Mouse (Mus musculus) embryonic facial prominence, embryonic 10.5 days (tissue): Measurements from ENCODE around the gene Cldn7. TPM values are rescaled to one million over a fixed set of nuclear protein-coding genes. Genes with fewer than 3 reads are reported as not detected.
"Not testable (repeated sequence)": the region's sequence is repeated elsewhere in the genome, so short reads cannot be mapped to it uniquely, and the experiment has no call there.

Experiments used
- DNase-seq: peaks from one replicate; pipeline ENCODE4 v3.0.0-alpha.2; 2017; ENCODE audit warnings: low spot score
- H3K27ac ChIP-seq: fragments of 300-500 bp; sonication (generic); replicated peaks from 2 replicates; pipeline ENCODE4 v1.5.1; 2016; ENCODE audit warnings: mild to moderate bottlenecking
- H3K27me3 ChIP-seq: fragments of 300-500 bp; sonication (generic); replicated peaks from 2 replicates; pipeline ENCODE4 v1.6.1; 2016; ENCODE audit warnings: low read depth, mild to moderate bottlenecking; ENCODE audit not compliant: poor library complexity, severe bottlenecking
- H3K36me3 ChIP-seq: fragments of 300-500 bp; sonication (generic); replicated peaks from 2 replicates; pipeline ENCODE4 v1.6.1; 2016; ENCODE audit warnings: mild to moderate bottlenecking, moderate library complexity
- H3K4me1 ChIP-seq: fragments of 300-500 bp; sonication (generic); 2 replicates; pipeline ENCODE4 v1.6.1; 2016
- H3K4me3 ChIP-seq: fragments of 300-500 bp; sonication (generic); 2 replicates; pipeline ENCODE4 v1.5.1; 2016; ENCODE audit warnings: mild to moderate bottlenecking, moderate library complexity
- H3K9me3 ChIP-seq: fragments of 300-500 bp; sonication (generic); 2 replicates; pipeline ENCODE4 v1.6.1; 2016; ENCODE audit warnings: mild to moderate bottlenecking
- WGBS: fragments of 180-500 bp; shearing (Covaris S2); methylation state at CpG from one replicate; pipeline ENCODE4 v1.1.7; 2016; 5-methylcytosine and 5-hydroxymethylcytosine counted together
- microRNA counts: library from miRNA; unstranded; fragments of <30 nt; microRNA quantifications from one replicate; lab custom pipeline; 2017
- microRNA-seq: library from miRNA; unstranded; fragments of <30 nt; microRNA quantifications from one replicate; pipeline ENCODE4, GENCODE M21; 2017
- polyA plus RNA-seq: library from polyadenylated mRNA; unstranded; fragments of >200 nt; fragmentation: Nextera tagmentation; extraction: Ambion mirVana; gene quantifications from 2 replicates; pipeline ENCODE4 v1.2.1, GENCODE M21; 2016

Cldn7 gene
- polyA plus RNA-seq, 1 experiment from 2014 or later: 56.4 TPM

DNA sequence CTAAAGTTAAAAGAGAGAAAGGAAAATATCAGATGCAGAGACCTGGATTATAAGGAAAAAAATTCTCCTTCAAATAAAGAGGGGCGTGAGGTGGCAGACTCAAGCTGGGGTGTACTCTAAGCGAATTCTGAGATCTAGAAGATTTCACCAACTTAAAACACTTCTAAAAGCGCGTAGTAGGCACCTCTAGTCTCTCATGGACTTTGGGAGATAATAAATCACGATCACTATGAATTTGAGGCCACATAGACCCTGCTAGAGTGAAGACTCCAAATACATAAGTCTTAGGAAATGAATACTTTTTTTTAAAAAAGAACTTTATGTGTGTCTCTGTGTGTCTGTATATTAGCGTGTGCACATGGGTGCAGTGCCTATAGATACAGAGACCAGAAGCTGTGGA is 51.1 kb downstream of the Cldn7 start:
- Histone ChIP-seq H3K9me3 (no peaks in the 10 kb centered on the region), H3K27me3 (no peaks in the 10 kb centered on the region), H3K27ac (peak overlapping the region; percentile 81), H3K4me1 (peaks cover 70% of the 10 kb centered on the region), H3K36me3 (peaks cover 39% of the 10 kb centered on the region), H3K4me3 (peak overlapping the region; percentile 67)
- WGBS: 70% methylated on average over 6 of the region's 6 CpGs
- no peak for DNase-seq

DNA sequence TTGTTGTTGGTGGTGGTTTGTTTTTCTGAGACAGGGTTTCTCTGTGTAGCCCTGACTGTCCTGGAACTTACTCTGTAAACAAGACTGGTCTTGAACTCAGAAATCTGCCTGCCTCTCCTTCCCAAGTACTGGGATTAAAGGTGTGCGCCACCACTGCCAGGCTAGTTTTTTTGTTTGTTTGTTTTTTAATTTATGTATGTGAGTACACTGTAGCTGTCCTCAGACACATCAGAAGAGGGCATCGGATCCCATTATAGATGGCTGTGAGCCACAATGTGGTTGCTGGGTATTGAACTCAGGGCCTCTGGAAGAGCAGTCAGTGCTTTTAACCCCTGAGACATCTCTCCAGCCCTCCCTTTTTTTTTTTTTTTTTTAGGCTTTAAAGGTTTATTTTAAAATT is 51.6 kb downstream of the Cldn7 start:
- H3K4me1 ChIP-seq: peaks cover 74% of the 10 kb centered on the region
- not testable (repeated sequence) for H3K9me3 ChIP-seq, H3K27me3 ChIP-seq, H3K4me3 ChIP-seq, DNase-seq, H3K27ac ChIP-seq
- 86% methylated on average over 2 of the region's 2 CpGs for WGBS
- H3K36me3 ChIP-seq: peaks cover 34% of the 10 kb centered on the region

DNA sequence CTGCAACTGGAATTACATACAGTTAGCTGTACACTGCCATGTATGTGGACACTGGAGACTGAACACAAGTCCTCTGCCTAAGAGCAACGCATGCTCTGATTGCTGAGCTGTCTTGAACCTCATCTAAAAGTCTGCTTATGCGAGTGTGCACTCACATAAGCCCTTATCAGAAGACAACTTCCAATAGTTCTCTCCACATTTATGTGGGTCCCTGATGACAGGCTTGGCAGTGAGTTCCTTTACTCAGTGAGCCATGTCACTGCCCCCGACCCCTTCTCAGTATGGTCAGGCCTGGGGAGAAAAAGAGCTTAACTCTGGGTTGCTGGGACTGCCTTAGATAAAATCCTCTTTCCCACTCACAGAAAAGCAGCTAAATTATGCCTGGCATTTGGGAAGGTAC is 52.1 kb downstream of the Cldn7 start, which contains the start of gene Dlg4:
TSS of gene Dlg4 (plus strand) at position 274 of the 400 bp plus-strand sequence.
- Histone ChIP-seq H3K27me3 (no peaks in the 10 kb centered on the region), H3K27ac (peak within 1 kb of the TSS; percentile 97), H3K4me3 (peak within 1 kb of the TSS; percentile 86), H3K36me3 (peaks cover 29% of the 10 kb centered on the region), H3K9me3 (no peaks in the 10 kb centered on the region), H3K4me1 (peaks cover 79% of the 10 kb centered on the region)
- 72% methylated on average over 3 of the region's 3 CpGs for WGBS
- no peak for DNase-seq

DNA sequence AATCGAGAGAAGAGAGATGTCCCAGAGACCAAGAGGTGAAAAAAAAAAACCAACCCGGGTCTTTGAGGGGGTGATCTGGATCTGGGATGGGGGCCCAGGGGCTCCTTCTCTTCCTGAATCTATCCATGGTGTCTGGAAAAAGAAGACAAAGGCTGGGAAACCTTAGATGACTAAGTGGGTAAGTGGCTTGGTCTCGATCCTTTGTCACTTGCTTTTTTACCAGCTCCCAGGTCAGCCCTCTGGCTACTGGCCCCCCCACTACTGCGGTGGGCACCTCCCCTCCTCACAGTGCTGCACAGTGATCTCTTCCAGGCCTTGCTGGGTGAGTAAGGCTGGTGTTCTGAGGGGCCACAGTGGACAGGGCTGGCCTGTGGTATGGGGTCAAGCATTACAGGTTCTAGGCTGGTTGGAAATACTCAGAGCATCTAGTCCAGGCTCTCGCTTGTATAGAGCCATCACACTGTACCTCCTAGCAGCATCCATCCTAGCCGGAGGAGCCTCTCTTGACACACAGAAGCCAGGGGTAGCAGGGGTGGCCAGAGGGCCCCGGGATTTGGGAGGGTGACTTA is 52.7 kb downstream of the Cldn7 start:
- DNase-seq: no peak
- no peaks in the 10 kb centered on the region for H3K27me3 ChIP-seq
- no peaks in the 10 kb centered on the region for H3K9me3 ChIP-seq
- H3K4me1 ChIP-seq: peaks cover 85% of the 10 kb centered on the region
- peak overlapping the region; percentile 86 for H3K4me3 ChIP-seq
- 37% methylated on average over 7 of the region's 7 CpGs for WGBS
- peak overlapping the region; percentile 97 for H3K27ac ChIP-seq
- H3K36me3 ChIP-seq: peaks cover 22% of the 10 kb centered on the region

MicroRNA genes within 50 kb of the gene (microRNA counts, 519-probe panel; counts per million panel counts)
- 188 counts per million, percentile 57 among the panel's probes with 10 or more counts for microRNA mmu-miR-324-3p (lab: Ali Mortazavi, UCI)
- microRNA mmu-miR-324-5p (lab: Ali Mortazavi, UCI): 3,697 counts per million, percentile 74 among the panel's probes with 10 or more counts

Small RNA genes within 50 kb of the gene (microRNA-seq; reads per million reads assigned to microRNA genes)
- not detected for gene Gm44349
- 3,416 reads per million, percentile 86 among the genes with 10 or more reads in this experiment for gene Mir324

Other genes with a start within 250 kb of the Cldn7 start
- 31.3 and 34.9 TPM in 2 replicates for gene Polr2a, start 206.1 kb upstream of the Cldn7 start, polyA plus RNA-seq
- 0.12 TPM in 1 of 2 replicates, not detected in the other for gene Slc35g3, start 202.8 kb upstream of the Cldn7 start, polyA plus RNA-seq
- gene Zbtb4, start 198.9 kb upstream of the Cldn7 start, polyA plus RNA-seq: 0.55 and 1.0 TPM in 2 replicates
- gene Chrnb1, start 168.8 kb upstream of the Cldn7 start, polyA plus RNA-seq: 1.4 and 2.3 TPM in 2 replicates
- gene Fgf11, start 162.9 kb upstream of the Cldn7 start, polyA plus RNA-seq: 0.91 and 0.93 TPM in 2 replicates
- gene Tmem102, start 159.2 kb upstream of the Cldn7 start, polyA plus RNA-seq: 2.1 and 2.7 TPM in 2 replicates
- not detected in 2 replicates for gene Gm39566, start 149.5 kb upstream of the Cldn7 start, polyA plus RNA-seq
- gene Spem2, start 146.3 kb upstream of the Cldn7 start, polyA plus RNA-seq: not detected in 2 replicates
- gene Spem1, start 142.6 kb upstream of the Cldn7 start, polyA plus RNA-seq: 0.14 TPM in 1 of 2 replicates, not detected in the other
- 4.7 and 5.4 TPM in 2 replicates for gene Nlgn2, start 127.0 kb upstream of the Cldn7 start, polyA plus RNA-seq
- 321 and 340 TPM in 2 replicates for gene Tmem256, start 126.3 kb upstream of the Cldn7 start, polyA plus RNA-seq
- gene Plscr3, start 118.4 kb upstream of the Cldn7 start, polyA plus RNA-seq: 106 and 111 TPM in 2 replicates
- 2.3 and 3.1 TPM in 2 replicates for gene Tnk1, start 106.0 kb upstream of the Cldn7 start, polyA plus RNA-seq
- gene Tmem95, start 86.8 kb upstream of the Cldn7 start, polyA plus RNA-seq: 0.31 TPM in 1 of 2 replicates, not detected in the other
- 6.8 and 7.0 TPM in 2 replicates for gene Kctd11, start 83.4 kb upstream of the Cldn7 start, polyA plus RNA-seq
- gene Acap1, start 69.2 kb upstream of the Cldn7 start, polyA plus RNA-seq: 1.3 and 1.5 TPM in 2 replicates
- gene 2810408A11Rik, start 63.8 kb upstream of the Cldn7 start, polyA plus RNA-seq: 14.7 and 14.8 TPM in 2 replicates
- gene Neurl4, start 63.7 kb upstream of the Cldn7 start, polyA plus RNA-seq: 10.9 and 11.1 TPM in 2 replicates
- gene Gps2, start 50.9 kb upstream of the Cldn7 start, polyA plus RNA-seq: 87.6 and 89.1 TPM in 2 replicates
- gene Eif5a, start 42.8 kb upstream of the Cldn7 start, polyA plus RNA-seq: 2,818 and 3,035 TPM in 2 replicates
- 5.1 and 5.8 TPM in 2 replicates for gene Ybx2, start 29.0 kb upstream of the Cldn7 start, polyA plus RNA-seq
- gene Slc2a4, start 16.6 kb upstream of the Cldn7 start, polyA plus RNA-seq: 18.6 and 23.7 TPM in 2 replicates
- 23.9 and 25.3 TPM in 2 replicates for gene Ctdnep1, start 16.4 kb downstream of the Cldn7 start, polyA plus RNA-seq
- 157 and 161 TPM in 2 replicates for gene Elp5, start 17.7 kb downstream of the Cldn7 start, polyA plus RNA-seq
- gene Gabarap, start 26.4 kb downstream of the Cldn7 start, polyA plus RNA-seq: 317 and 331 TPM in 2 replicates
- 96.5 and 98.3 TPM in 2 replicates for gene Phf23, start 31.0 kb downstream of the Cldn7 start, polyA plus RNA-seq
- 59.0 and 59.8 TPM in 2 replicates for gene Dvl2, start 35.8 kb downstream of the Cldn7 start, polyA plus RNA-seq
- 42.2 and 46.3 TPM in 2 replicates for gene Acadvl, start 50.6 kb downstream of the Cldn7 start, polyA plus RNA-seq
- gene Dlg4, start 52.2 kb downstream of the Cldn7 start, polyA plus RNA-seq: 12.6 and 13.2 TPM in 2 replicates
- 0.55 and 0.70 TPM in 2 replicates for gene Asgr1, start 89.3 kb downstream of the Cldn7 start, polyA plus RNA-seq
- not detected in 2 replicates for gene Asgr2, start 127.9 kb downstream of the Cldn7 start, polyA plus RNA-seq
- gene Mgl2, start 165.6 kb downstream of the Cldn7 start, polyA plus RNA-seq: 0.14 TPM in 1 of 2 replicates, not detected in the other
- 0.26 TPM in 1 of 2 replicates, not detected in the other for gene Clec10a, start 191.4 kb downstream of the Cldn7 start, polyA plus RNA-seq
- gene Slc16a11, start 248.0 kb downstream of the Cldn7 start, polyA plus RNA-seq: 0.72 and 1.2 TPM in 2 replicates